Mouse (Mus musculus) lung, adult 2 months (tissue): ENCODE measurements at regions not wholly inside any gene's neighbourhood (a gene's known extent, or its start where the extent isn't known, plus 50 kb on each side); places are given as distances from the start of the nearest gene placed in this dataset.

ENCODE experiments used
- DNase-seq: peaks from one replicate; pipeline ENCODE4 v3.0.0; 2022
- H3K4me1 ChIP-seq: fragments of 200-500 bp; 2 replicates; pipeline ENCODE4 v1.6.1; 2011; ENCODE audit warnings: low read length; ENCODE audit not compliant: control insufficient read depth, insufficient read depth
- H3K4me3 ChIP-seq: fragments of 200-500 bp; replicated peaks from 2 replicates; pipeline ENCODE3; 2011; ENCODE audit warnings: low read depth, mild to moderate bottlenecking, control low read depth, low read length; ENCODE audit errors: extremely low read depth
- CTCF ChIP-seq: fragments of 200-500 bp; IDR thresholded peaks from 2 replicates; pipeline ENCODE4 v1.5.1; 2011; ENCODE audit warnings: mild to moderate bottlenecking, low read length, control low read depth; ENCODE audit not compliant: insufficient read depth
- POLR2A ChIP-seq: fragments of 200-500 bp; IDR thresholded peaks from 2 replicates; pipeline ENCODE4 v1.6.1; 2011; ENCODE audit warnings: low read depth, mild to moderate bottlenecking, control low read depth, low read length, borderline replicate concordance; ENCODE audit errors: extremely low read depth
- WGBS: fragments of 180-500 bp; shearing (Covaris S2); methylation state at CpG from one replicate; pipeline ENCODE4 v1.1.7; 2018; 5-methylcytosine and 5-hydroxymethylcytosine counted together

DNA sequence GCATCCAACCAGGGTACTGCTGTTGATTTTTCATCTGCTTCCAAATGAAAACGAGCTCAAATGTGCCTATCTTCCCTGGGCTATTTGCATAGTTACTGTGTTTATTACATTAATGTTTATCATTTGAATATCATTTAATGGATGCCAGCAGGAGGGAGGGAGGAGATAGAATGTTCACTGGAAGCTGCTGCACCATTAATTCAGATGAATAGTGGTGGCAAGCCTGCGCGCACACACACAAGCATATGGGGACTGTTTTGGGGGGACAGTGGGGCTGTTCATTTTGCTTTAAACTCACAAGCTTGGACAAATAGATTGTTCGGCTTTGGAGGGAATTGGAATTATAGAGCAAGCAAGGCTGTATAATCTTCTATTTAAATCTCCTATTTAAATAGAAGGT, 74.3 kb upstream of the Samsn1 start:
- 83% methylated on average over 4 of the region's 4 CpGs for WGBS
- DNase-seq: no peak
- Histone ChIP-seq H3K4me1 (no peaks in the 10 kb centered on the region), H3K4me3 (no peak overlapping the region)
- no peak for TF ChIP-seq CTCF
- no peak for TF ChIP-seq POLR2A

DNA sequence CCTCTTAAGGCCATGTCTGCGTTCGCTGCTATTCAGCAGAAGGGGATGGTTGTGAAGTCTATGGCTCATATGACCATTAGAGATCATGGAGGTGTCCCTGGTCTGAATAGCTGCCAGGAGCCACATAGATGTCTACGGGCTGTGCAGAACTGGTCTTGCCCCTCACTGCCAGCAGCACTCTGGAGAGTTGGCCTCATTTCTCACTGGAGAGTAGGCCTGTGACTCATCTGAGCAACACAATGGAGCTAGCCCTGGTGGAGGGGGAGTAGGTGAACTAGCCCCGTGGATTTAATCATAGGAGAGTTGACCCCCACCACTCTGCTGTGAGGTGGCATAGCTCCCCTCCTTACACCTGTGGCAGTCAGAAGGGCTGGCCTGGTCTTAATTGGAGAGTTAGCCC, 63.3 kb upstream of the Samsn1 start:
- TF ChIP-seq POLR2A: no peak
- TF ChIP-seq CTCF: no peak
- H3K4me1 ChIP-seq: no peaks in the 10 kb centered on the region
- 89% methylated on average over 4 of the region's 4 CpGs for WGBS
- DNase-seq: no peak
- H3K4me3 ChIP-seq: no peak overlapping the region

GRCm38 (mm10) chr16:76082465-76082864, 60.4 kb upstream of the Samsn1 start:
- H3K4me3 ChIP-seq: no peak overlapping the region
- no peak for TF ChIP-seq CTCF
- no peak for TF ChIP-seq POLR2A
- WGBS: 57% methylated on average over 4 of the region's 4 CpGs
- no peaks in the 10 kb centered on the region for H3K4me1 ChIP-seq
- no peak for DNase-seq

DNA sequence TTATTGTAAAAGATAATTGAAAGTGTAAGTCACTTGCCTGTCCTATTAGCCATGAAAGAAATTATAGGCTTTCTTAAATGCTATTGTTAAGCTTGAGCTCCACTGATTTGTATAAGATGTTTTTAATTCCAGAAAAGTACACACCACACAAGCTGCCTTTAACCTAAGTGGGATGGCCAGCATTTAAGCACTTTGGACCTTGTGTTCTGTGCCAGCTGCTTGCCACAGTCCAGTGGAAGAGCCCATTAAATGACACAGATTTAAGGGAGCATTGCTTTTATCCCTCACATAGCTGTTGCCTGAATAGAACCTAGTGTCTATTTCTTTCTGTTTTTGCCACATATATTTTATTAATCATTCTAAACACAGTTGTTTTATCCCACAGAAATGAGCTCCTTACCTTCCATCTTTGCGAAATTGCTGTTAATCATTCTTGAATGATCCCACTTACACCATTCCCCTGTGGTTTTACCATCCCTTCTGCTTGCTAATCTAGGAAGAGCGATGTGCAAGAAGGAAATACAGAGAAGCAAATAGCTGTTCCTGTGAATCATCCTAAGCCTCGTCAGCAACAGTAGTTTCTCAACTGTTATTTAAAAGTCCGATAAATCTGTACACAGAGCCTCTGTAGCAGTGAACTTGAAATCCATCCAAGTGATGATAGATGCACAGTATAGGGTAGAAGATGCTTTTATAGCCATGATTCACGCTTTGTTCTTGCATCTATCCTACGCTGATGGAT, 57.9 kb upstream of the Samsn1 start:
- no peak for TF ChIP-seq POLR2A
- TF ChIP-seq CTCF: no peak
- 75% methylated on average over 6 of the region's 6 CpGs for WGBS
- H3K4me3 ChIP-seq: no peak overlapping the region
- DNase-seq: no peak
- H3K4me1 ChIP-seq: no peaks in the 10 kb centered on the region

GRCm38 (mm10) chr16:76078219-76078618, 56.1 kb upstream of the Samsn1 start:
- 76% methylated on average over 5 of the region's 5 CpGs for WGBS
- H3K4me1 ChIP-seq: no peaks in the 10 kb centered on the region

DNA sequence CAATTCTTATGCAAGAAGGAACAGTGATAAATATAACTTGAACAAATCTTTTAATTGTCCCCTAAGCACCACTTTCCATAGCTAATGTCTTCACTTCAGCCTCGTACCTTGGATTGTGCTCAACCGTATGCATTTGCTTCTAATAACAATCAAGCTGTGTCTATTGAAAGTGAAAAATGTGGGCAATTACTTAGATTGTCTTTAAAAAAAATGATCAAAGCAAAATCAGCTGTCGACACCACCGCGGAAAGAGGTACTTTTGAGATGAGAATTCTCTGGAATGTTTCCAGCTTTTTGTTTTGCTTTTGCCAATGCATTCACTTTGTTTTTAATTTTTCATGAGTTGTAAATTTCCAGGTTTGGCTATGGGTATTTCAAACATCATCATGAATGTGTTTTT, 54.1 kb upstream of the Samsn1 start:
- TF ChIP-seq CTCF (no peak), POLR2A (no peak)
- H3K4me1 ChIP-seq: no peaks in the 10 kb centered on the region
- H3K4me3 ChIP-seq: no peak overlapping the region
- WGBS: 64% methylated on average over 5 of the region's 5 CpGs
- DNase-seq: no peak

More at GRCm38 (mm10) chr16:76078219-76078618, 56.1 kb upstream of the Samsn1 start:
- TF ChIP-seq POLR2A: no peak
- no peak for TF ChIP-seq CTCF
- no peak for DNase-seq
- no peak overlapping the region for H3K4me3 ChIP-seq
